Mouse (Mus musculus) olfactory bulb, adult 2 months (tissue): ENCODE results near the gene Ms4a5. TPM values are rescaled to one million over a fixed set of nuclear protein-coding genes. Genes with fewer than 3 reads are reported as not detected.
A peak's percentile ranks its signal among the peaks of the same experiment; 100 is the strongest.
"Not testable (repeated sequence)": the region's sequence is repeated elsewhere in the genome, so short reads cannot be mapped to it uniquely, and the experiment has no call there.

Experiments used
- H3K27ac ChIP-seq: fragments of 200-500 bp; 2 replicates; pipeline ENCODE4 v1.5.1; 2012; ENCODE audit warnings: low read depth, low read length; ENCODE audit not compliant: insufficient read depth
- H3K4me1 ChIP-seq: fragments of 200-500 bp; 2 replicates; pipeline ENCODE4 v1.6.1; 2012; ENCODE audit warnings: low read length; ENCODE audit not compliant: control insufficient read depth, insufficient read depth
- H3K4me3 ChIP-seq: fragments of 200-500 bp; 2 replicates; pipeline ENCODE4 v1.5.1; 2012; ENCODE audit warnings: mild to moderate bottlenecking, low read depth, low read length, moderate library complexity; ENCODE audit not compliant: insufficient read depth
- CTCF ChIP-seq: fragments of 200-500 bp; IDR thresholded peaks from 2 replicates; pipeline ENCODE4 v1.5.1; 2012; ENCODE audit warnings: low read depth, mild to moderate bottlenecking, low read length, moderate library complexity; ENCODE audit not compliant: insufficient read depth
- POLR2A ChIP-seq: fragments of 200-500 bp; IDR thresholded peaks from 2 replicates; pipeline ENCODE4 v1.6.1; 2012; ENCODE audit warnings: mild to moderate bottlenecking, low read depth, low read length, moderate library complexity; ENCODE audit not compliant: insufficient read depth
- WGBS: fragments of 180-500 bp; shearing (Covaris S2); methylation state at CpG from one replicate; pipeline ENCODE4 v1.1.7; 2018; 5-methylcytosine and 5-hydroxymethylcytosine counted together
- polyA plus RNA-seq: library from polyadenylated mRNA; stranded (reverse); fragments of >200 nt; gene quantifications from 2 replicates; pipeline ENCODE4 v1.2.4, GENCODE M21; 2012; ENCODE audit warnings: low replicate concordance; ENCODE audit not compliant: missing spikeins, insufficient read depth, insufficient read length

Ms4a5 gene
- not detected in 2 replicates for polyA plus RNA-seq

DNA sequence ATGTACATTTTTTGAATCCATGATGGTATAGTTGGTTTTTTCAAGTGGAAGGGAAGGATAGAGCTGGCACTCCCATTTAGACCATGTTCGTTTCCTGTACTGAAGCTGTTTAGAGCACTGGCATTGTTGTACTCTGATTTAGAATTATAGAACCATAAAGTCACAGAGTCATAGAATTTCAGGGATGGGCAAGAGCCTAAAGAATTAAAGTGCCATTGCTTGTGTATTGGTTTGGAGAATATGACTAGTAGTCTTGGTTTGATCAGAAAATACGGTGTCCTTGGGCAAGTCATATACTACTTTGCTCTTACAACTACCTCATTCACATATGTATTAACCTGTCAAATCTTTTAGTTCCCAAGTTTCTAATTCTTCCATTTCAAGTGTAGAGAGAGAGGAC, at the start of gene Ms4a5:
Gene Ms4a5, minus strand, starts transcription at position 101 of the 400 bp plus-strand sequence.
- H3K27ac ChIP-seq = no peak within 1 kb of the TSS
- H3K4me3 ChIP-seq = no peak within 1 kb of the TSS
- WGBS = 91% methylated on average over 2 of the region's 2 CpGs
- H3K4me1 ChIP-seq = no peaks in the 10 kb centered on the region
- TF ChIP-seq POLR2A (no peak), CTCF (no peak)

GRCm38 (mm10) chr19:11321123-11321522, 37.5 kb upstream of the Ms4a5 start:
- TF ChIP-seq POLR2A = no peak
- TF ChIP-seq CTCF = no peak
- 81% methylated on average over 1 of the region's 1 CpGs for WGBS
- H3K4me1 ChIP-seq = no peaks in the 10 kb centered on the region
- H3K27ac ChIP-seq = no peak overlapping the region
- H3K4me3 ChIP-seq = no peak overlapping the region

DNA sequence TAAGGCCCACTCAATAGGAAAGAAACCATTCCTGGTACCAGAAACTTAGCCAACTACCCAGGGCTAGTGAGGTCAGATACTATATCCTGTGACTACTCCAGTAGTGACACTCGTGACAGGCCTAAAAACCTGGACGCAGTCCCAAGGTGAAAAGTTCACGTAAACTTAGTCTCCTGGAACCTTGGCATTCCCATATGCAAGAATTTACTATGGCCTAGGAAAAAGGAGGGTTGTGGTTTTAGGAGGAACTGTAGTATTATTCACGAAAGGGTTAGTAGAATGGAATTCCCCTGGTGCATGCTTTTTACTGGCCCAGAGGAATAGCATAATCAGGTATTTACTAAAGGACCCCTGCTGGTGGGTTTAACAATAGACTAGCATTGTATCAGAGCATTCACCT, 33.1 kb upstream of the Ms4a5 start:
- Histone ChIP-seq H3K4me1 (no peaks in the 10 kb centered on the region), H3K4me3 (no peak overlapping the region), H3K27ac (no peak overlapping the region)
- WGBS = 84% methylated on average over 4 of the region's 4 CpGs
- no peak for TF ChIP-seq POLR2A
- no peak for TF ChIP-seq CTCF

- WGBS = 69% methylated on average over 1 of the region's 1 CpGs
- Histone ChIP-seq H3K4me3 (no peak within 1 kb of the TSS), H3K27ac (no peak within 1 kb of the TSS), H3K4me1 (no peaks in the 10 kb centered on the region)
- no peak for TF ChIP-seq CTCF
- no peak for TF ChIP-seq POLR2A
Measured at GRCm38 (mm10) chr19:11314354-11314753, 30.7 kb upstream of the Ms4a5 start, which contains the start of gene Ms4a14. TSS of gene Ms4a14 (minus strand) at chr19:11314454.

DNA sequence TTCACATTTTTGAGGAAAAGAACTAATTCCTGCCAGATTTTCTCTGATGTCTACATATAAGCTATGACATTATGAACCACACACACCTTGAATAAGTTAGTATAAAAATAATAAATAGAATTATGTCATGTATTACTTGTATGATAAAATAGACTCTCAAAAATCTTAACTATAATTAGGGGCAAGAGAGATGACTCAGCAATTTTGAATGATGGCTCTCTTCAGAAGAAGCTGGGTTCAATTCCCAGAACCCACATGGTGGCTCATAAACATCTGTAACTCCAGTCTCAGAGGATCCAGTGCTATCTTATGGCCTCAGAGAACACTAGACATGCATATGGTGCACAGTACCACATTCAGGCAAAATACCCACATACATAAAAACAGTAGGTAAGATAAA, 25.2 kb upstream of the Ms4a5 start:
- TF ChIP-seq POLR2A = no peak
- no peak for TF ChIP-seq CTCF
- no peak overlapping the region for H3K27ac ChIP-seq
- no peaks in the 10 kb centered on the region for H3K4me1 ChIP-seq
- no peak overlapping the region for H3K4me3 ChIP-seq

DNA sequence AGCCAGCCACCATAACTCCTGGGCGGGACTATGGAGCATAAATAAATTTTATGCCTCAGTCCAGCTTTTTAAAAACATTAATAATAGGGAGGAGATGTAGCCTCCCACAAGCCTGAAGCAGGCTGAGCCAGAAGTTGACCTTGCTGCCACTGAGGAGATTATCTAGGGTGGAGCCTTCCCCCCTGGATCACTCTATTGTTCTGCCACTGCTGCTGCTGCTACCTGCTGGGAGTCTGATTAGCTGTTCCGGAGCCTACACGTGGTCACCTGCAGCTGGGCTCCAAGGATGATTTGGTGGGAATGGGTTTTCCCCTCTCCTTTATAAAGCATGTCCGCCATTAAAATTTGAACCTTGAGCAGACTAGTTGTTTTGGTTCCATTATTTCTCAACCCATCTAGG, 15.9 kb upstream of the Ms4a5 start:
- H3K4me3 ChIP-seq, H3K4me1 ChIP-seq, H3K27ac ChIP-seq: not testable (repeated sequence)
- WGBS = 36% methylated on average over 4 of the region's 4 CpGs

GRCm38 (mm10) chr19:11298939-11299338, 15.3 kb upstream of the Ms4a5 start:
- Histone ChIP-seq H3K4me3 (no peak overlapping the region), H3K27ac (no peak overlapping the region), H3K4me1 (no peaks in the 10 kb centered on the region)
- 27% methylated on average over 2 of the region's 2 CpGs for WGBS
- TF ChIP-seq CTCF = no peak
- TF ChIP-seq POLR2A = no peak

DNA sequence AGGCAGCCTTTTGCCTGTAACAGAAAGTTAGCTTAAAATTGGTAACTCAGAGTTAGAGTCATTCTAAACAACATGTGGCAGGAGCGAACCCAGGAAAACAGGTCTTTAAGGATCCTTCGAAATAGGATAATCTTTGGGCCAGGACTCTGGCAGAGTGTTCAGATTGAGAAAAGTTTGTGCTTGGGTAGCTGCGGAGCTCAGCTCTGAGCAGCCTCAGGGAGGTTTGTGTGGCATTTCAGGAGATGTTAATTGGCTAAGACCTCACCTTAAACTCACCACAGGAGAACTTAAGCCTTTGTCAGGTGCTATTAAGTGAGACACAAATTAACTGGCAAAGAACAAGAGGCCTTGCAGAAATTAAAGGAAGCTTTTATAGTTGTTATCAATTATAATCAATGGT, 9.9 kb upstream of the Ms4a5 start:
- not testable (repeated sequence) for H3K27ac ChIP-seq, H3K4me3 ChIP-seq, H3K4me1 ChIP-seq
- WGBS = 11% methylated on average over 3 of the region's 3 CpGs

- H3K27ac ChIP-seq = no peak overlapping the region
- no peak for TF ChIP-seq CTCF
- no peak for TF ChIP-seq POLR2A
- H3K4me1 ChIP-seq = no peaks in the 10 kb centered on the region
- 6% methylated on average over 12 of the region's 12 CpGs for WGBS
- H3K4me3 ChIP-seq = peak overlapping the region; percentile 43
Measured at GRCm38 (mm10) chr19:11292990-11293389, 9.3 kb upstream of the Ms4a5 start.

- Histone ChIP-seq H3K27ac (no peak overlapping the region), H3K4me1 (no peaks in the 10 kb centered on the region), H3K4me3 (no peak overlapping the region)
- TF ChIP-seq POLR2A (no peak), CTCF (no peak)
- 84% methylated on average over 3 of the region's 3 CpGs for WGBS
Measured at GRCm38 (mm10) chr19:11280223-11280622, 3.5 kb downstream of the Ms4a5 start.

DNA sequence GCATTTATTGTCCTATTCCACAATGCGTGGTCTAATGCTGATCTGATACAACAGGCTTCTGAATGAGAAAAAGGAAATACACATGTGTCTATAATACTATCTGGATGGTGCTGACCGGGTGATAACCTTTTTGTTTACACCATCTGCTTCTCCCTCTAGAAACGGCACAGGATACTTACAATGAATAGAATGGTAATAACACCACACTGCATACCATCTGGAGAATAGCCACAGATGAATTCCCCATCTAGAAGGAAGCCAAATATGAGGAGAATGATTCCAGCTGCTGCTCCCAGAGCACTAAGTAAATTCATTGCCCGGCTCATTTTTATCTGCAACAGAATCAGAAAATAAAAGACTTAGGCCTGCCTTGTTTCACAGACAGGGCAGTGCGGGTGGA, 7.2 kb downstream of the Ms4a5 start:
- 76% methylated on average over 5 of the region's 5 CpGs for WGBS
- Histone ChIP-seq H3K4me1 (no peaks in the 10 kb centered on the region), H3K4me3 (no peak overlapping the region), H3K27ac (no peak overlapping the region)
- TF ChIP-seq CTCF (no peak), POLR2A (no peak)
